Mouse (Mus musculus) midbrain, embryonic 14.5 days (tissue): ENCODE results near the gene Dgkh. TPM values are rescaled to one million over a fixed set of nuclear protein-coding genes. Genes with fewer than 3 reads are reported as not detected.

ENCODE experiments used
- ATAC-seq: fragments of 200-750 bp; cut with Nextera tagmentation; 2 replicates; pipeline ENCODE4 v1.8.0; 2017; ENCODE audit warnings: moderate number of reproducible peaks, moderate library complexity; ENCODE audit not compliant: low FRiP score, low TSS enrichment
- DNase-seq: peaks from one replicate; pipeline ENCODE4 v3.0.0-alpha.2; 2015
- H3K27ac ChIP-seq: fragments of 300-500 bp; sonication (generic); replicated peaks from 2 replicates; pipeline ENCODE4 v1.5.1; 2014; ENCODE audit warnings: mild to moderate bottlenecking, low read depth, low read length, moderate library complexity
- H3K27me3 ChIP-seq: fragments of 300-500 bp; sonication (generic); 2 replicates; pipeline ENCODE4 v1.6.1; 2014; ENCODE audit warnings: low read length, control low read depth, mixed read lengths; ENCODE audit not compliant: control insufficient read depth, insufficient read depth
- H3K36me3 ChIP-seq: fragments of 300-500 bp; sonication (generic); 2 replicates; pipeline ENCODE4 v1.6.1; 2014; ENCODE audit warnings: low read length, control low read depth; ENCODE audit not compliant: control insufficient read depth, insufficient read depth
- H3K4me1 ChIP-seq: fragments of 300-500 bp; sonication (generic); 2 replicates; pipeline ENCODE4 v1.6.1; 2014; ENCODE audit warnings: mild to moderate bottlenecking, antibody characterized with exemption, low read length, control low read depth; ENCODE audit not compliant: control insufficient read depth, insufficient read depth
- H3K4me2 ChIP-seq: fragments of 300-500 bp; sonication (generic); 2 replicates; pipeline ENCODE4 v1.6.1; 2014; ENCODE audit warnings: mild to moderate bottlenecking, low read length, moderate library complexity
- H3K4me3 ChIP-seq: fragments of 300-500 bp; sonication (generic); replicated peaks from 2 replicates; pipeline ENCODE4 v1.5.1; 2014; ENCODE audit warnings: low read depth, low read length
- H3K9ac ChIP-seq: fragments of 300-500 bp; sonication (generic); replicated peaks from 2 replicates; pipeline ENCODE4 v1.6.1; 2014; ENCODE audit warnings: mild to moderate bottlenecking, low read length, moderate library complexity
- H3K9me3 ChIP-seq: fragments of 300-500 bp; sonication (generic); 2 replicates; pipeline ENCODE4 v1.6.1; 2016; ENCODE audit warnings: low read length, control low read depth, mixed read lengths; ENCODE audit not compliant: control insufficient read depth
- WGBS: fragments of 180-500 bp; shearing (Covaris S2); extraction: QIAGEN DNeasy Blood & Tissue Kit; methylation state at CpG from one replicate; pipeline ENCODE4 v1.1.7; 2014; 5-methylcytosine and 5-hydroxymethylcytosine counted together
- polyA plus RNA-seq: library from polyadenylated mRNA; unstranded; fragments of >200 nt; fragmentation: Nextera tagmentation; extraction: Ambion mirVana; gene quantifications from 2 replicates; pipeline ENCODE4 v1.2.1, GENCODE M21; 2014

The Dgkh gene
- polyA plus RNA-seq, 1 experiment from 2014 or later, result 2.9 TPM

DNA sequence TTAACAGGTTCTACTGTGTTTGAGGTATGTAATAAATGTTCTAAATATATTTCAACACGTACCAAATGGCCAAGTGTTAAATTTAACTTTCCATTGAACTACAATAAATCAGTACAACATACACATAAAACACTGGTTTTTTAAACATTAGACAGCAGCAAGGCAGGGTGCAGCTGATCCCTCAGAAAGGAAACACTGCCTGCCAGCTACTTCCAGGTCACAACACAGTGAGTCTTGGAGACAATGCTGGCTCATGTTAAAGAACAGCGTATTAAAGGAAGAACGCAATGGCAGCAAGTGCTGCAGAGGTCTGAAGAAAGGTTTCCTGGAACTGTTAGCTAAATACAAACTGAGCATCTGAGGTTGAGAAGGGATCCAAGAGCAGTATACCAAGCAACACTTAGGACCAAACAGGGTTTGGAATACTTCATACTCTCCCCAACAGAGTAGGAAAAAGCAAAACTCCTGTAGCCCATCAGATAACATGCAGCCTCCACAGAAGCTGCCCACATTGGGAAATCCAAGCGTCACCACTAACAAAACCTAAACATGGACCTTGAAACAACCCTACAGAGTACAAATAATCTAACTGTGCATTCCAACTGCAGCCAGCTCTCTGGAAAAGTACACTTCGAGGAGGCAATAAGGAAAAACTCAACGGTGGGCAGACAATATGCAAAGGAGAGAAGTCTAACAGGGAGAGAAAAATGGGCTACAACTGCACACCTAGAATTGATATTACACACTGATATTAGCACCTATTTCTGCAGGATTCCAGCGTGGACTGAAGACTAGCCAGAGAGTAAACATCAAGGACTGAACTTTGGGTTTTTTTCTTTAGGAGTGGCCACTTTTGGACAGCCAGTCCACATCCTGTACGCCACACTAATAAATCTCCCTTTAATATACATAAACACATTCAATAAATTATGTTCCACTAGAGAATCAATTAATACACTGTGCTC, 203.8 kb downstream of the Dgkh start:
- no peak overlapping the region for H3K9ac ChIP-seq
- WGBS, result 93% methylated on average over 8 of the region's 8 CpGs
- H3K4me3 ChIP-seq, result no peak overlapping the region
- H3K27me3 ChIP-seq, result no peaks in the 10 kb centered on the region
- H3K36me3 ChIP-seq, result 0 out of 2 replicates have a peak, but pooled peaks cover 2% of the 10 kb centered on the region
- DNase-seq (no peak), ATAC-seq (no peak)
- no peaks in the 10 kb centered on the region for H3K9me3 ChIP-seq
- no peak overlapping the region for H3K4me2 ChIP-seq
- no peak overlapping the region for H3K27ac ChIP-seq
- peaks cover 1% of the 10 kb centered on the region; the same call in 1 of the 2 replicates for H3K4me1 ChIP-seq

DNA sequence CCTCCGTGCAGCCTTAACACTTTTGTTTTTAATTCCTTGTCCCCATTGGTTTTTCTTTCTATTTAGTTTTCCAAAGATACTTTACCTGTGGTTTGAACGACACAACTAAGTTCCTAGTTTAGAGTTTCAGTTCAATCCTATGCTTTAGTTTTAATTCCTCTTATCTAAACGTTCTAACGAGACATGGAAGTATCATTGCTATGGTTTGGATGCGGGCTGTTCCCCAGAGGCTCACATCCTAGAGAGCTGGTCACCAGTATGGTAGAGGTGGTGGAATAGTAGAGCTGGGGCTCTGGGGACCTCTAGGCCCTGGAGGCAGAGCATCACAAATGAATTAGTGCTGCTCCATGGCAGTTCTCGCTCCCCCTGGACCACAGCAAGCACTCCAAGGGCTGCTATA, 205.7 kb downstream of the Dgkh start:
- no peak for ATAC-seq
- WGBS, result 79% methylated on average over 6 of the region's 6 CpGs
- Histone ChIP-seq H3K9ac (no peak overlapping the region), H3K36me3 (peaks cover 5% of the 10 kb centered on the region; the same call in 1 of the 2 replicates), H3K27me3 (no peaks in the 10 kb centered on the region), H3K4me3 (no peak overlapping the region), H3K9me3 (no peaks in the 10 kb centered on the region), H3K27ac (no peak overlapping the region), H3K4me1 (no peaks in the 10 kb centered on the region), H3K4me2 (no peak overlapping the region)
- DNase-seq, result no peak

DNA sequence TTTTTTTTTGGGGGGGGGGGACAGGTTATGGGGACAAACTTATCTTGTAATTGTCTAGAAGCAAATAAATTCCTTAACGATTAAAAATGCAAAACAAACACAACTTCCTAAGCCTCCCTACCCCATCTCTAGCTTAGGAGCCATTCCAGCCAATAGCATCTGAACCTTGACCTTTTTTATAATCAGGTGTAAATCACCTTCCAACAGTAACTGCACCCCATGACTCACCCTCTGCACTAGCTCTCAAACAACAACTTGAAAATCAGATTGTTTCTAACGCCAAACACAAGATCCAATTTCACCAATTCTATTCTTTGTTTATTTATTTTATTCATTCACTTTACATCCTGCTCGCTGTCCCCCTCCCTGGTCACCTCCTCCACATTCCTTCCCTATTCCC, 206.1 kb downstream of the Dgkh start:
- 84% methylated on average over 3 of the region's 3 CpGs for WGBS
- Histone ChIP-seq H3K36me3 (peaks cover 8% of the 10 kb centered on the region; the same call in 1 of the 2 replicates), H3K4me2 (no peak overlapping the region), H3K27me3 (no peaks in the 10 kb centered on the region), H3K4me3 (no peak overlapping the region), H3K9ac (no peak overlapping the region), H3K9me3 (no peaks in the 10 kb centered on the region), H3K27ac (no peak overlapping the region), H3K4me1 (no peaks in the 10 kb centered on the region)
- ATAC-seq (no peak), DNase-seq (no peak)

- Histone ChIP-seq H3K9ac (no peak overlapping the region), H3K27ac (no peak overlapping the region), H3K4me3 (no peak overlapping the region), H3K4me2 (no peak overlapping the region), H3K4me1 (no peaks in the 10 kb centered on the region), H3K9me3 (no peaks in the 10 kb centered on the region), H3K36me3 (peaks cover 8% of the 10 kb centered on the region; the same call in 1 of the 2 replicates), H3K27me3 (no peaks in the 10 kb centered on the region)
- DNase-seq (no peak), ATAC-seq (no peak)
- 96% methylated on average over 3 of the region's 3 CpGs for WGBS
Observed at GRCm38 (mm10) chr14:78525611-78526457, 206.7 kb downstream of the Dgkh start.

DNA sequence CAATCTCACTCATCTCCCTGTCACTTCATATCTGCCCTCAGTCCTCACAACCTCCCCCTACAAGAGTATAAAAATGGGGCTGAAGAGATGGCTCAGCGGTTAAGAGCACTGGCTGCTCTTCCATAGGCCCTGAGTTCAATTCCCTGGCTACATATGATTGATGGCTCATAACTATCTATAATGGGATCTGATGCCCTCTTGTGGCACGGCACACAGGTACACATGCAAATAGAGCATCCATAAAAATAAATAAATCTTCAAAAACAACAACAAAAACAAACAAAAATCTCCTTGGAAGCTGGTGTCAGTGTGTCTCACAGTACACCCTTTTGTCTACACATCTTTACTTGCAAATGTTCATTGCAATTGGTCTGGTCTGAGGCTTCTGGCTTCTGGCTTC, 207.5 kb downstream of the Dgkh start:
- Histone ChIP-seq H3K36me3 (peaks cover 14% of the 10 kb centered on the region), H3K4me2 (no peak overlapping the region), H3K4me3 (no peak overlapping the region), H3K4me1 (no peaks in the 10 kb centered on the region), H3K9me3 (no peaks in the 10 kb centered on the region), H3K27ac (no peak overlapping the region), H3K9ac (no peak overlapping the region), H3K27me3 (no peaks in the 10 kb centered on the region)
- ATAC-seq (no peak), DNase-seq (no peak)
- WGBS, result 91% methylated on average over 2 of the region's 2 CpGs

- Histone ChIP-seq H3K9me3 (no peaks in the 10 kb centered on the region), H3K27me3 (no peaks in the 10 kb centered on the region), H3K4me2 (no peak overlapping the region), H3K9ac (no peak overlapping the region), H3K4me3 (no peak overlapping the region), H3K36me3 (peaks cover 85% of the 10 kb centered on the region), H3K27ac (no peak overlapping the region), H3K4me1 (no peaks in the 10 kb centered on the region)
- WGBS, result 82% methylated on average over 9 of the region's 9 CpGs
- ATAC-seq, result no peak
- peak; percentile 60 for DNase-seq
Observed at GRCm38 (mm10) chr14:78510713-78511112, 221.9 kb downstream of the Dgkh start.

GRCm38 (mm10) chr14:78509791-78510190, 222.8 kb downstream of the Dgkh start:
- H3K36me3 ChIP-seq, result peaks cover 89% of the 10 kb centered on the region
- H3K27ac ChIP-seq, result no peak overlapping the region
- no peak for DNase-seq
- WGBS, result 94% methylated on average over 6 of the region's 6 CpGs
- no peaks in the 10 kb centered on the region for H3K27me3 ChIP-seq
- no peak overlapping the region for H3K4me3 ChIP-seq
- no peaks in the 10 kb centered on the region for H3K4me1 ChIP-seq
- H3K9ac ChIP-seq, result no peak overlapping the region
- H3K9me3 ChIP-seq, result no peaks in the 10 kb centered on the region
- no peak overlapping the region for H3K4me2 ChIP-seq
- no peak for ATAC-seq
